Comparison of ENCODE assay signal across 8 mouse cellular contexts in genomic region chr3:90475831-90476611, GRCm38 (mm10). TPM values are rescaled to one million over a fixed set of nuclear protein-coding genes. Genes with fewer than 3 reads are reported as not detected.
DNase-seq lines count a peak whose midpoint lies in the region; ATAC-seq lines count a peak whose summit lies in the region.

Ilf2 (plus strand) TSS chr3:90476126.

- H3K9me3 ChIP-seq in forebrain, embryonic 14.5 days (replicated peaks; ENCODE audit: control insufficient read depth, low read length), result no peaks in the 10 kb centered on the region
- H3K9me3 ChIP-seq in neural tube, embryonic 15.5 days (replicated peaks), result no peaks in the 10 kb centered on the region

- peak; percentile 98 for DNase-seq in ES-CJ7 (ENCODE audit: low read depth, low spot score)
- peak; percentile 95 for DNase-seq in cerebellum, adult 11 months
- peak; percentile 99 for DNase-seq in forebrain, embryonic 14.5 days (ENCODE audit: low spot score)
- DNase-seq in heart, postnatal 14 days, result peak; percentile 92 to 95
- DNase-seq in layer of hippocampus, adult 11-12 months (ENCODE audit: low spot score), result peak; percentile 96
- peak; percentile 96 to 97 for DNase-seq in lung, adult 18-20 months
- peak; percentile 97 for DNase-seq in testis, postnatal 14 days (ENCODE audit: low spot score)

- peak within 1 kb of the TSS; percentile 91 for H3K4me3 ChIP-seq in forebrain, embryonic 14.5 days (ENCODE audit: low read depth, low read length)
- H3K4me3 ChIP-seq in neural tube, embryonic 15.5 days (replicated peaks), result peak within 1 kb of the TSS; percentile 75

- peak within 1 kb of the TSS; percentile 95 for H3K9ac ChIP-seq in forebrain, embryonic 14.5 days (ENCODE audit: low read length)
- H3K9ac ChIP-seq in neural tube, embryonic 15.5 days (replicated peaks), result peak within 1 kb of the TSS; percentile 91

- peak; percentile 99 for ATAC-seq in forebrain, embryonic 14.5 days
- ATAC-seq in neural tube, embryonic 15.5 days (ENCODE audit: low FRiP score), result peak; percentile 99

- WGBS in forebrain, embryonic 14.5 days, result under 1% methylated on average over 41 of the region's 45 CpGs
- WGBS in neural tube, embryonic 15.5 days, result 1% methylated on average over 45 of the region's 45 CpGs

- H3K27ac ChIP-seq in forebrain, embryonic 14.5 days (ENCODE audit: low read depth, low read length), result peak within 1 kb of the TSS; percentile 96
- H3K27ac ChIP-seq in neural tube, embryonic 15.5 days (replicated peaks), result peak within 1 kb of the TSS; percentile 96

- intact Hi-C loops in heart, postnatal 14 days (cut with DNase I), result no loop called here

- H3K4me1 ChIP-seq in forebrain, embryonic 14.5 days (ENCODE audit: control insufficient read depth, insufficient read depth, low read length), result peaks cover 5% of the 10 kb centered on the region
- peaks cover 18% of the 10 kb centered on the region for H3K4me1 ChIP-seq in neural tube, embryonic 15.5 days

- H3K4me2 ChIP-seq in forebrain, embryonic 14.5 days (ENCODE audit: low read length), result peak within 1 kb of the TSS; percentile 77
- H3K4me2 ChIP-seq in neural tube, embryonic 15.5 days, result peak within 1 kb of the TSS; percentile 70

- H3K36me3 ChIP-seq in forebrain, embryonic 14.5 days (ENCODE audit: control insufficient read depth, insufficient read depth, low read length), result peaks cover 31% of the 10 kb centered on the region
- H3K36me3 ChIP-seq in neural tube, embryonic 15.5 days, result peaks cover 23% of the 10 kb centered on the region

- no peaks in the 10 kb centered on the region for H3K27me3 ChIP-seq in forebrain, embryonic 14.5 days (replicated peaks; ENCODE audit: control insufficient read depth, insufficient read depth, low read length)
- H3K27me3 ChIP-seq in neural tube, embryonic 15.5 days (replicated peaks), result no peaks in the 10 kb centered on the region

RNA-seq across cellular contexts. Expression of gene Ilf2, which starts in this region (rescaled TPM):
- 266 and 312 TPM in 2 replicates for polyA plus RNA-seq in forebrain, embryonic 14.5 days (2014; fragmentation: Nextera tagmentation; extraction: Ambion mirVana)
- total RNA-seq in heart, postnatal 14 days (2021), result 10 to 100 TPM; 35.3 to 39.2 TPM
- 218 and 229 TPM in 2 replicates for polyA plus RNA-seq in neural tube, embryonic 15.5 days (2015; fragmentation: Nextera tagmentation; extraction: Ambion mirVana)

Comparison
In these comparisons a context has a peak if more than half of its experiments do, and no peak if none do; other contexts are left out.
1. Peak in every context shown above with its lines: DNase-seq, ATAC-seq, H3K4me3 ChIP-seq and H3K27ac ChIP-seq.